Mouse (Mus musculus) myocyte (in vitro differentiated cells): Measurements from ENCODE around the gene Gucd1. TPM values are rescaled to one million over a fixed set of nuclear protein-coding genes. Genes with fewer than 3 reads are reported as not detected.

ENCODE experiments used
- H3K27me3 ChIP-seq: one replicate; pipeline ENCODE4 v1.6.1; 2011; ENCODE audit not compliant: control insufficient read depth, insufficient read depth, insufficient read length
- H3K36me3 ChIP-seq: one replicate; pipeline ENCODE4 v1.6.1; 2011; ENCODE audit not compliant: control insufficient read depth, insufficient read depth
- H3K4me2 ChIP-seq: one replicate; pipeline ENCODE4 v1.6.1; 2011; ENCODE audit warnings: low read depth, control low read depth
- H3K4me3 ChIP-seq: one replicate; pipeline ENCODE4 v1.5.1; 2011; ENCODE audit warnings: mild to moderate bottlenecking, control low read depth, moderate library complexity
- H3K79me2 ChIP-seq: one replicate; pipeline ENCODE4 v1.6.1; 2011; ENCODE audit not compliant: control insufficient read depth, insufficient read depth
- H3ac ChIP-seq: one replicate; pipeline ENCODE4 v1.6.1; 2011; ENCODE audit not compliant: control insufficient read depth, insufficient read length
- CEBPB ChIP-seq: IDR thresholded peaks from 2 replicates; pipeline ENCODE4 v1.6.1; 2011; ENCODE audit warnings: mild to moderate bottlenecking, moderate library complexity; ENCODE audit not compliant: poor library complexity, insufficient read depth, severe bottlenecking
- E2F4 ChIP-seq: IDR thresholded peaks from one replicate; pipeline ENCODE4 v1.6.1; 2011; ENCODE audit warnings: mild to moderate bottlenecking, control low read depth, moderate library complexity; ENCODE audit not compliant: insufficient read depth
- MAX ChIP-seq: IDR thresholded peaks from one replicate; pipeline ENCODE4 v1.6.1; 2011; ENCODE audit warnings: low read depth, mild to moderate bottlenecking, control low read depth
- MYOD1 ChIP-seq, 3 experiments: IDR thresholded peaks; one replicate each; pipeline ENCODE4 v1.6.1; 2011; ENCODE audit warnings: control low read depth in 2 of 3, low read depth in 2 of 3, mild to moderate bottlenecking in 2 of 3, moderate library complexity in 1 of 3; ENCODE audit not compliant: insufficient read length in 2 of 3, control insufficient read depth in 1 of 3
- MYOG ChIP-seq, 3 experiments: IDR thresholded peaks; one replicate each; pipeline ENCODE4 v1.6.1; 2011; ENCODE audit warnings: control low read depth in 2 of 3, low read depth in 2 of 3, mild to moderate bottlenecking in 2 of 3; ENCODE audit not compliant: insufficient read length in 2 of 3, control insufficient read depth in 1 of 3, insufficient read depth in 1 of 3
- POLR2A ChIP-seq: IDR thresholded peaks from one replicate; pipeline ENCODE4 v1.6.1; 2011; ENCODE audit warnings: low read depth, mild to moderate bottlenecking, control low read depth, moderate library complexity; ENCODE audit not compliant: insufficient read length
- POLR2AphosphoS2 ChIP-seq: IDR thresholded peaks from one replicate; pipeline ENCODE4 v1.6.1; 2011; ENCODE audit warnings: low read depth, control low read depth; ENCODE audit not compliant: insufficient read length
- REST ChIP-seq: IDR thresholded peaks from one replicate; pipeline ENCODE4 v1.6.1; 2011; ENCODE audit warnings: mild to moderate bottlenecking, control low read depth, moderate library complexity; ENCODE audit not compliant: insufficient read depth, insufficient read length
- SRF ChIP-seq: IDR thresholded peaks from one replicate; pipeline ENCODE4 v1.6.1; 2011; ENCODE audit warnings: low read depth; ENCODE audit not compliant: control insufficient read depth, insufficient read length
- TCF12 ChIP-seq: IDR thresholded peaks from one replicate; pipeline ENCODE4 v1.6.1; 2011; ENCODE audit warnings: mild to moderate bottlenecking, control low read depth; ENCODE audit not compliant: poor library complexity, insufficient read depth, severe bottlenecking
- TCF3 ChIP-seq: IDR thresholded peaks from one replicate; pipeline ENCODE4 v1.6.1; 2011; ENCODE audit warnings: low read depth, control low read depth; ENCODE audit not compliant: insufficient read length
- USF1 ChIP-seq: IDR thresholded peaks from one replicate; pipeline ENCODE4 v1.6.1; 2011; ENCODE audit warnings: low read depth, mild to moderate bottlenecking, control low read depth, moderate library complexity
- polyA plus RNA-seq: library from polyadenylated mRNA; unstranded; fragments of >200 nt; fragmentation: generic; extraction: Trizol; gene quantifications from one replicate; pipeline ENCODE4 v1.2.1, GENCODE M21; 2012; ENCODE audit warnings: missing spikeins

The Gucd1 gene
- polyA plus RNA-seq, 1 experiment: 17.5 TPM

- Histone ChIP-seq H3K79me2 (no peaks in the 10 kb centered on the region), H3K36me3 (peaks cover 12% of the 10 kb centered on the region), H3ac (no peak overlapping the region), H3K4me3 (no peak overlapping the region), H3K27me3 (peaks cover 4% of the 10 kb centered on the region), H3K4me2 (no peak overlapping the region)
- TF ChIP-seq SRF (no peak), USF1 (no peak), MYOD1 (IDR thresholded peaks at IDR 0.05; ENCODE audit: control insufficient read depth in 1 of 3, insufficient read length in 2 of 3, low read depth in 2 of 3) (peak in 1 of 3 experiments; percentile 17), MYOG (IDR thresholded peaks at IDR 0.05; ENCODE audit: control insufficient read depth in 1 of 3, insufficient read depth in 1 of 3, insufficient read length in 2 of 3, low read depth in 2 of 3) (peak in 1 of 3 experiments; percentile 30), REST (no peak), TCF12 (no peak), POLR2A (no peak), E2F4 (no peak), POLR2AphosphoS2 (no peak), MAX (no peak), TCF3 (no peak), CEBPB (no peak)
Measured at GRCm38 (mm10) chr10:75312361-75312760, 205.4 kb downstream of the Gucd1 start.

GRCm38 (mm10) chr10:75307130-75307529, 210.6 kb downstream of the Gucd1 start:
- Histone ChIP-seq H3K4me3 (no peak overlapping the region), H3K36me3 (peaks cover 11% of the 10 kb centered on the region), H3K4me2 (no peak overlapping the region), H3ac (no peak overlapping the region), H3K79me2 (no peaks in the 10 kb centered on the region), H3K27me3 (no peaks in the 10 kb centered on the region)
- no peak for TF ChIP-seq SRF
- no peak for TF ChIP-seq POLR2A
- TF ChIP-seq MYOG (IDR thresholded peaks at IDR 0.05; ENCODE audit: control insufficient read depth in 1 of 3, insufficient read depth in 1 of 3, insufficient read length in 2 of 3, low read depth in 2 of 3): no peak
- no peak for TF ChIP-seq MAX
- TF ChIP-seq POLR2AphosphoS2: no peak
- no peak for TF ChIP-seq E2F4

GRCm38 (mm10) chr10:75304413-75304812, 213.4 kb downstream of the Gucd1 start:
- TF ChIP-seq TCF3: no peak
- Histone ChIP-seq H3K4me2 (no peak overlapping the region), H3K79me2 (no peaks in the 10 kb centered on the region), H3K4me3 (no peak overlapping the region), H3ac (no peak overlapping the region), H3K36me3 (peaks cover 7% of the 10 kb centered on the region), H3K27me3 (no peaks in the 10 kb centered on the region)

GRCm38 (mm10) chr10:75304049-75304405, 213.7 kb downstream of the Gucd1 start:
- Histone ChIP-seq H3K27me3 (no peaks in the 10 kb centered on the region), H3K4me2 (no peak overlapping the region), H3ac (no peak overlapping the region), H3K79me2 (peaks cover under 1% of the 10 kb centered on the region), H3K36me3 (peaks cover 7% of the 10 kb centered on the region), H3K4me3 (no peak overlapping the region)
- no peak for TF ChIP-seq POLR2A
- TF ChIP-seq E2F4: no peak
- no peak for TF ChIP-seq MAX
- TF ChIP-seq MYOG (IDR thresholded peaks at IDR 0.05; ENCODE audit: control insufficient read depth in 1 of 3, insufficient read depth in 1 of 3, insufficient read length in 2 of 3, low read depth in 2 of 3): no peak
- TF ChIP-seq USF1: no peak
- TF ChIP-seq CEBPB: no peak
- TF ChIP-seq MYOD1 (IDR thresholded peaks at IDR 0.05; ENCODE audit: control insufficient read depth in 1 of 3, insufficient read length in 2 of 3, low read depth in 2 of 3): no peak
- TF ChIP-seq POLR2AphosphoS2: no peak
- TF ChIP-seq TCF3: no peak
- no peak for TF ChIP-seq SRF
- no peak for TF ChIP-seq TCF12
- TF ChIP-seq REST: no peak

GRCm38 (mm10) chr10:75303324-75304048, 214.3 kb downstream of the Gucd1 start:
- TF ChIP-seq MYOD1 (IDR thresholded peaks at IDR 0.05; ENCODE audit: control insufficient read depth in 1 of 3, insufficient read length in 2 of 3, low read depth in 2 of 3): peak in 1 of 3 experiments; percentile 35
- no peak for TF ChIP-seq POLR2AphosphoS2
- TF ChIP-seq MAX: no peak
- Histone ChIP-seq H3K79me2 (peaks cover 6% of the 10 kb centered on the region), H3K27me3 (no peaks in the 10 kb centered on the region), H3K36me3 (peaks cover 7% of the 10 kb centered on the region), H3K4me3 (no peak overlapping the region), H3K4me2 (no peak overlapping the region), H3ac (no peak overlapping the region)
